Mouse (Mus musculus) small intestine, adult 2 months (tissue): ENCODE results near the gene Hint2. TPM values are rescaled to one million over a fixed set of nuclear protein-coding genes. Genes with fewer than 3 reads are reported as not detected.

Experiments
- H3K27ac ChIP-seq: fragments of 200-500 bp; 2 replicates; pipeline ENCODE4 v1.5.1; 2012; ENCODE audit warnings: low read depth, low read length, control low read depth, inconsistent platforms; ENCODE audit not compliant: insufficient read depth
- H3K27me3 ChIP-seq: fragments of 200-500 bp; 2 replicates; pipeline ENCODE4 v1.6.1; 2012; ENCODE audit warnings: mild to moderate bottlenecking, moderate library complexity, low read length, inconsistent platforms; ENCODE audit not compliant: control insufficient read depth, insufficient read depth
- H3K36me3 ChIP-seq: fragments of 200-500 bp; 2 replicates; pipeline ENCODE4 v1.6.1; 2012; ENCODE audit warnings: mild to moderate bottlenecking, low read length, control low read depth, inconsistent platforms; ENCODE audit not compliant: control insufficient read depth, insufficient read depth
- H3K4me1 ChIP-seq: fragments of 200-500 bp; 2 replicates; pipeline ENCODE4 v1.6.1; 2012; ENCODE audit warnings: low read length, inconsistent platforms, mixed read lengths; ENCODE audit not compliant: control insufficient read depth, insufficient read depth, insufficient read length
- H3K4me3 ChIP-seq: fragments of 200-500 bp; 2 replicates; pipeline ENCODE4 v1.5.1; 2012; ENCODE audit warnings: low read depth, mild to moderate bottlenecking, control low read depth, inconsistent platforms, low read length, moderate library complexity
- CTCF ChIP-seq: fragments of 200-500 bp; IDR thresholded peaks from 2 replicates; pipeline ENCODE4 v1.5.1; 2012; ENCODE audit warnings: low read depth, mild to moderate bottlenecking, control low read depth, inconsistent platforms, low read length, moderate library complexity, mixed read lengths; ENCODE audit not compliant: insufficient replicate concordance, insufficient read length; ENCODE audit errors: extremely low read depth
- POLR2A ChIP-seq: fragments of 200-500 bp; IDR thresholded peaks from 2 replicates; pipeline ENCODE4 v1.6.1; 2012; ENCODE audit warnings: low read depth, mild to moderate bottlenecking, control low read depth, inconsistent platforms, low read length, moderate library complexity
- WGBS: fragments of 180-500 bp; shearing (Covaris S2); methylation state at CpG from one replicate; pipeline ENCODE4 v1.1.7; 2018; 5-methylcytosine and 5-hydroxymethylcytosine counted together
- polyA plus RNA-seq: library from polyadenylated mRNA; depleted of rRNA; stranded (reverse); fragments of >200 nt; gene quantifications from 2 replicates; pipeline ENCODE4 v1.2.3, GENCODE M21; 2012

Gene Hint2
- polyA plus RNA-seq, 1 experiment = 73.8 TPM

GRCm38 (mm10) chr4:43674974-43675373, 18.7 kb upstream of the Hint2 start:
- Histone ChIP-seq H3K27ac (no peak overlapping the region), H3K36me3 (no peaks in the 10 kb centered on the region), H3K4me1 (peaks cover 3% of the 10 kb centered on the region; the same call in 1 of the 2 replicates), H3K27me3 (no peaks in the 10 kb centered on the region), H3K4me3 (no peak overlapping the region)
- 30% methylated on average over 5 of the region's 5 CpGs for WGBS
- no peak for TF ChIP-seq CTCF
- no peak for TF ChIP-seq POLR2A

DNA sequence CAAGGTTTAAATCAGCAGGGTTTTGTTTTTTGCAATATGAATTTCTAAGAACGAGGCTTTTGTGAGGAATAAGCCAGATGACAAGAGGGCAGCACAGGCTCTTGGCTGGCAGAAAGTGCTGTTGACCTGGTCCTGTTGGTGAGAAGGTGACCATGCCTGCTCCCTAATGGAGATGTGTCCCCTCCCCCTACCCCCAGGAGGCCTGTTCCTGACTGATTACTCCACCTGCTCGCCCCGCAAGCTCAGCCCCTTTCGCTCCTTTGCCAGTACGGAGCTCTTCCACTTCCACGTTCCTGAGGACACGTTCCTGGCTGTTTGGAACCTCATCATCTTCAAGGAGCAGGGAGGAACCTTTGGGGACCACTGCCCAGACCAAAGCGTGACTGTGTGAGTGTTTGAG, 17.4 kb upstream of the Hint2 start:
- Histone ChIP-seq H3K27ac (no peak overlapping the region), H3K27me3 (no peaks in the 10 kb centered on the region), H3K4me3 (no peak overlapping the region), H3K4me1 (peaks cover 5% of the 10 kb centered on the region), H3K36me3 (no peaks in the 10 kb centered on the region)
- TF ChIP-seq CTCF (no peak), POLR2A (no peak)
- WGBS = 90% methylated on average over 8 of the region's 8 CpGs

- WGBS = 21% methylated on average over 2 of the region's 2 CpGs
- no peaks in the 10 kb centered on the region for H3K27me3 ChIP-seq
- TF ChIP-seq POLR2A (no peak), CTCF (peak; percentile 70; the same call in 1 of the 2 replicates)
- H3K27ac ChIP-seq = no peak overlapping the region
- H3K4me1 ChIP-seq = peaks cover 9% of the 10 kb centered on the region
- no peak overlapping the region for H3K4me3 ChIP-seq
- H3K36me3 ChIP-seq = no peaks in the 10 kb centered on the region
Observed at GRCm38 (mm10) chr4:43672070-43672469, 15.8 kb upstream of the Hint2 start.

GRCm38 (mm10) chr4:43669428-43669794, 13.1 kb upstream of the Hint2 start:
- Histone ChIP-seq H3K4me3 (peak overlapping the region; percentile 78), H3K27me3 (no peaks in the 10 kb centered on the region), H3K27ac (no peak overlapping the region), H3K36me3 (no peaks in the 10 kb centered on the region), H3K4me1 (peaks cover 6% of the 10 kb centered on the region)
- TF ChIP-seq POLR2A = no peak
- no peak for TF ChIP-seq CTCF
- under 1% methylated on average over 25 of the region's 25 CpGs for WGBS

GRCm38 (mm10) chr4:43668782-43669427, 12.6 kb upstream of the Hint2 start, which contains the start of the genes Tmem8b and Fam221b:
Gene Tmem8b (plus strand): TSS chr4:43668971.
Gene Fam221b (minus strand): TSS chr4:43669145.
- TF ChIP-seq POLR2A (peak; percentile 37; the same call in 1 of the 2 replicates), CTCF (no peak)
- 2% methylated on average over 40 of the region's 41 CpGs for WGBS
- Histone ChIP-seq H3K4me1 (peaks cover 6% of the 10 kb centered on the region), H3K27me3 (no peaks in the 10 kb centered on the region), H3K4me3 (peak within 1 kb of the TSS; percentile 78), H3K36me3 (no peaks in the 10 kb centered on the region), H3K27ac (no peak within 1 kb of the TSS)

- Histone ChIP-seq H3K4me3 (no peak overlapping the region), H3K27me3 (peaks cover 3% of the 10 kb centered on the region; the same call in 1 of the 2 replicates), H3K27ac (no peak overlapping the region), H3K4me1 (peaks cover 6% of the 10 kb centered on the region), H3K36me3 (no peaks in the 10 kb centered on the region)
- TF ChIP-seq CTCF = peak; percentile 37; the same call in 1 of the 2 replicates
- TF ChIP-seq POLR2A = no peak
- WGBS = 21% methylated on average over 4 of the region's 4 CpGs
Observed at GRCm38 (mm10) chr4:43666412-43666811, 10.1 kb upstream of the Hint2 start.

- Histone ChIP-seq H3K27ac (no peak overlapping the region), H3K36me3 (no peaks in the 10 kb centered on the region), H3K27me3 (no peaks in the 10 kb centered on the region), H3K4me1 (0 out of 2 replicates have a peak, but pooled peaks cover 2% of the 10 kb centered on the region), H3K4me3 (no peak overlapping the region)
- TF ChIP-seq POLR2A (no peak), CTCF (no peak)
- 62% methylated on average over 4 of the region's 4 CpGs for WGBS
Observed at GRCm38 (mm10) chr4:43657146-43657545, 880 bp upstream of the Hint2 start.

DNA sequence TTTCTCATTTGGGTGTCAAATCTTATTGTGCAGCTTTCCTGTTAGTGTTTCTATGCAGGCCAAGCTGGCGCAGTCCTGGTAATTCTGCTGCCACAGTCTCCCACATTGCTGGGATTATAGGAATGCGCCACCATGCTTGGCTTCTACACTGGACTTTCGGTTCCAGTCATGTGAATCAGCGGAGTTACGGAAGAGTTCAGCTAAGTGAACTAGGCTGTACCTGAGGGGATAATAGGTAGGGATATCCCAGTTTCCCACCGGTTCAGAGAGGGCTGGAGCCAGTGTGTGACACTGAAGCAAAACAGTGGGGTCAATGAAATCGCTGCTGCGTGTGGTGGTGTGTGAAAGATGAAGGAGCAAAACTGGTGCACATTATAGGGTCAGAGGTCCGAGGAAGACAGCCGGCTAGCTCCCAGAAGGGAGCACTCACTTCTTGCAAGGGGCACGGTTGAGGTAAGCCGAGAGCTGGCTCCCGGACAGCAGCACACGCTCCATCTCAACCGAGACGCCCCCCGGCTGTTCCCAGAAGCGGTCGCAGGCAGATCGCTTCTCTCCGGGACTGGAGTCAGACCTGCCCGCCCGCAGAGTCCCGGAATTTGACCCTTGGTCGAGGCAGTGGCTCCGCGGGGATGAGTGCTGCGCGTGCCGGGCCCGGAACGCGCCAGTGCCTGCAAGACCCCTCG, 469 bp downstream of the Hint2 start:
- 3% methylated on average over 34 of the region's 34 CpGs for WGBS
- peak overlapping the region; percentile 93 for H3K4me3 ChIP-seq
- H3K36me3 ChIP-seq = no peaks in the 10 kb centered on the region
- no peaks in the 10 kb centered on the region for H3K27me3 ChIP-seq
- H3K4me1 ChIP-seq = 0 out of 2 replicates have a peak, but pooled peaks cover 2% of the 10 kb centered on the region
- peak overlapping the region; percentile 66 for H3K27ac ChIP-seq
- TF ChIP-seq CTCF = no peak
- no peak for TF ChIP-seq POLR2A
